Mouse (Mus musculus): ENCODE measurements at regions not wholly inside any gene's neighbourhood (a gene's known extent, or its start where the extent isn't known, plus 50 kb on each side); places are given as distances from the start of the nearest gene placed in this dataset.
"Not testable (repeated sequence)": the region's sequence is repeated elsewhere in the genome, so short reads cannot be mapped to it uniquely, and the experiment has no call there.

DNA sequence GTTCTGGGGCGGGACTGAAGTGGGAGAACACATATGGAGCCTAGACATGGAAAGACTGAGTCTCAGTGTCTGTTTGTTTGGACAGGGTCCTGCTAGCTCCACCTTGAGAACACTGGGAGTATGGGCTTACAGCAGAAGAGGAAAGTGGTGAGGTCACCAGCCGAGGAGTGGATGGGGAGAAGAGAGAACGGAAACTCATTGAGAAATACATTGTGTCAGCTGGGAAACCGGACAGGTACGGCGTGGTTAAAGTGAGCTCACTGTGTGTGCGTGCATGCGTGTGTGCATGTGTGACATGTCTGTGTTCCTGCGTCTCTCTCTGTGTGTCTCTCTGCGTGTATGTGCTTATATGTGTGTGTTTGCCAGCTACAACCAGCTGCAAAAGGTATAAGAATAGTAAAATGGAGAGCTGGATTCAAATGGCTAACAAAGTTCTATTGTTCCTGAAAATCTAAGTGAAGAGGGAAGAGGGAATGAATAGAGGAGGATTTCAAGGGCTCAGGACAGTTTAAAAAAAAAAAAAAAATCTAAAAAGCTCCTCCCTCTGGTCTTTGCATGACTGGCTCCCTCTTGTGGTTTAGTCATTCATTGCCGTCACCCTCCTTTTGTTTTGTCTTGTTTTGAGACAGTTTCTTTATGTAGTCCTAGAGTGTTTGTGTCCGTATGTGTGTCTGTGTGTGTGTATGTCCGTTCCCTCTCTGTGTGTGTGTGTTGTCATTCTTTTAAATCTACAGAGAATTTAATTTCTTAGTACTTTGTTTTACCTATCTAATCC lies 52.0 kb upstream of the Ak4 start:
- DNase-seq (ENCODE audit: low read depth, low spot score), result peak; percentile 78

DNA sequence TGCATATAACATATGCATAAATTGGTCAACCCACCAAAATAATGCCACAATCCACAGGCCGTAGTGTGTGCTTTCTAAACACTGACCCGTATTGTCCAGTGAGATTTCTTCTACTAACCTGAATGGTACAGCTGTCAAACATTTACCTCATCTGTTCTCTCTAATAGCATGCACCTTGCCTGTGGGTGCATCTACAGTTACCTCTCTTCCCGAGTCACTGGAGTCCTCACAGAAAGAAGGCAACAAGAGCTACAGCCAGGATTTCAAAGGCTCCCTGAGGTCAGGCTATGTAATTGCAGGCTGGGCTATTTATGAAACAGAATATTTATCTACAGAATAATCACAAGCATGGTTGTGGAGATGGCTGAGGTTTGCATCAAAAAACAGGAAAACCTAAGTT lies 53.8 kb upstream of the Ak4 start:
- DNase-seq (ENCODE audit: low read depth, low spot score), result no peak

DNA sequence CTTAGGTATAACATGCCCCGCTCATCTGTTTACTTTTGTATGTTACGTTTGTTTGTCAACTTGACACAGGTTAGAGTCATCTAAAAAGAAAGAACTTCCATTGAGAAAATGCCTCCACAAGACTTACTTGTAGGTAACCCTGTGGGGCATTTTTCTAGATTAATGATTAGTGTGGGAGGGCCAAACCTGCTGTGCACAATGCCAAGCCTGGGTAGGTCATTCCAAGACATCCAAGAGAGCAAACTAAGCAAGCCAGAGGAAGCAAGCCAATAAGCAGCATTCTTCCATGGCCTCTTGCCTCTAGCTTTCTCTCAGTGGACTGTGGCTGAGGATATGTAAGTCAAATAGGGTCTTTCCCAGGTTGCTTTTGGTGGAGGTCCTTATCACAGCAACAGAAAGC lies 54.4 kb upstream of the Ak4 start:
- DNase-seq (ENCODE audit: low read depth, low spot score), result no peak

DNA sequence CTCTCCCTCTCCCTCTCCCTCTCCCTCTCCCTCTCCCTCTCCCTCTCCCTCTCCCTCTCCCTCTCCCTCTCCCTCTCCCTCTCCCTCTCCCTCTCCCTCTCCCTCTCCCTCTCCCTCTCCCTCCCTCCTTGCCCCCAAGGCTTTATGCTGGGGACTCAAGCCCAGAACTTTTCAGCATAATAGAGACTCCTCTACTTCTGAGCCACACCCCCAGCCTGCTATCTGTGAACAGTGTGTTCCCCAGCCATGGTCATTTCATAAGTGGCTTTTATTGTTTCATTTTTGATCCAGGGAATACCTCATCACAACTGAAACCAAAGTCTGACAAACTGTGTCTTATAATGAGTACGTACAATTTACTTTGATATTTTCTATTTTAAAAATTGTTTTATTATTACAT lies 55.8 kb upstream of the Ak4 start:
- DNase-seq (ENCODE audit: low read depth, low spot score), result not testable (repeated sequence)

DNA sequence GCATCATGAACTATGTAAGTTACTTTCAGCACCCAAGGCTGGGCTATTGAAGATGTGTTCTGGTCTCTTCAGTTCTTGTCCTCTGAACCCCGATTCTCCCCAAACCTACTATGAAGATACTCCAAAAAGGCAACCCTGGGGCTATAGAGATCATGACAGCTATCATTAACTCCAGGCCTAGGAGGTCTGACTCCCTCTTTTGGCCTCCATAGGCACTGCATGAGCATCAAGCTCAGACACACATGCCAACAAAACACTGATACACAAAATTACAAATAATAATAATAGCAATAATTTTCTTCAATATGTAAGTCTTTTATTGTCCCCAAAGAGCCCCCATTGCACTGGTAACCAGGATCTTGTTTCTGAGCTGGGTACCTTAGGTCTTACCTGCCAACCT lies 57.3 kb upstream of the Ak4 start:
- DNase-seq (ENCODE audit: low read depth, low spot score), result peak; percentile 29

DNA sequence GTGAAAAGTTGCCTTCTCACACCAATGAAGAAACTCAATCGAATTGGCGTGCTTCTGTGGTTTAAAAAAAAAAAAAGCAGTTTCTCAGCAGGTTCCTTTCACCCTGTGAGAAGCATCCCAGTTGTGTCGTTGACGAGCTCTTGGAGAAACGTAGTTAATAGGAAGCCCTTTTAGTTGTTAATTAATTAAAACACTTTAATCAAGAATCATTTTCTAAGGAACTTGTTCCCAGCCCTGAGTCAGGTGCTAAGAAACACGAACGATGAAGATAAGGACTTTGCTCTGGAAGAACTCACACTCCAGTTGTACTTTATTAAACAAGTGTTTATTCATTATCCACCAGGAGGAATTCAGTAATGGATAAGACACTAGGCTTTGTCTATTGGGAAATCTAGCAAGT lies 58.8 kb upstream of the Ak4 start:
- no peak for DNase-seq (ENCODE audit: low read depth, low spot score)

DNA sequence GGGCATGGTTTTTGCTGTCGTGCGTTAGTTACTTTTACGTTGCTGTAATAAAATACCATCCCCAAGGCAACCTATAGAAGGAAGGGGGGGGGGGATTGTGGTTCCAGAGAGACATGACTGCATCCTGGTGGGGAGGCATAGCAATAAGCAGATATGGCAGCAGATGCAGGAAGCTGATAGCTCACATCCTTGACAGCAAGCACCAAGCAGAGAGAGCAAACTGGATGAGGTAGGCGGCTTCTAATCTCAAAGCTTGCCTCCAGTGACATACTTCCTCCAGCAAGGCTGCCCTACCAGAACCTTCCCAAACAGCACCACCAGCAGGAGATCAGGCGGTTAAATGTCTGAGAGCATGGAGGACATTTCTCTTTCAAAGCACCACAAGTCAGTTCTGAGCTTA lies 60.0 kb upstream of the Ak4 start:
- DNase-seq (ENCODE audit: low read depth, low spot score), result no peak

DNA sequence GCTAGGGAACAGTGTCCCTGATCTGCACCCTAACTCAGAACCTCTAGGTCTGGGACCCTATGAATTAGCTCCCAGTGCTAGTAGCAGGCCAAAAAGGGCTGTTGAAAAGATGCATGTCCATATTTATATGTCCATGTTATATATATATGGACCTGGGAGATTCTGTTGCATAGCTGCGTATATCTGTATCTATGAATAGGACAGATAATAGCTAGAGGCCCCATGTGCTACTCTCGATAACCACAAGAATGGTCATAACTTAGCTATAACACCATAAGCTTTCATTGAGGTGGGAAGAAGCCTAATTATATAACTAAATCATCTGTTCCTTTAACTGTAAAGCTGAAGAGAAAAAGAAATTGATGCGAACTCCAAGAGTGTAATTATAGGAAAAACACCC lies 60.6 kb upstream of the Ak4 start:
- no peak for DNase-seq (ENCODE audit: low read depth, low spot score)

DNA sequence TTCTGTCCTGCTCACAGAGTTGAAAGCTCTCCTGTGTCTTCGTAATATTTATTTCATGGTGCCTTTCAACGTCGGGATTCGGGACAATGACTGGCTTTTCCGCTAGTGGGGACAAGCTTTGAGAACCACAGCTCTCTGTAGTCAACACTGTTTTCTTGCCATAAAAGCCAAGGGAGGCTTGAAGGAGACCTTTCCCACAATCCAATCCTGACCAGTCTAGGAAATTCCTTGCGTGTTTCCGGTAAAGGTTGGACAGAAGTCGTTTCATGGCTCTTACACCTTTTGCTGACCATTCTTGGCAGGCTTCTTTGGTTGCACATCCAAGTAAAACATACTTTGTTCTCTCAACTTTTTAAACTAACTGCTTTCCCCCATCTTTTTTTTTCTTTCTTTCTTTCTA lies 61.2 kb upstream of the Ak4 start:
- DNase-seq (ENCODE audit: low read depth, low spot score), result no peak

DNA sequence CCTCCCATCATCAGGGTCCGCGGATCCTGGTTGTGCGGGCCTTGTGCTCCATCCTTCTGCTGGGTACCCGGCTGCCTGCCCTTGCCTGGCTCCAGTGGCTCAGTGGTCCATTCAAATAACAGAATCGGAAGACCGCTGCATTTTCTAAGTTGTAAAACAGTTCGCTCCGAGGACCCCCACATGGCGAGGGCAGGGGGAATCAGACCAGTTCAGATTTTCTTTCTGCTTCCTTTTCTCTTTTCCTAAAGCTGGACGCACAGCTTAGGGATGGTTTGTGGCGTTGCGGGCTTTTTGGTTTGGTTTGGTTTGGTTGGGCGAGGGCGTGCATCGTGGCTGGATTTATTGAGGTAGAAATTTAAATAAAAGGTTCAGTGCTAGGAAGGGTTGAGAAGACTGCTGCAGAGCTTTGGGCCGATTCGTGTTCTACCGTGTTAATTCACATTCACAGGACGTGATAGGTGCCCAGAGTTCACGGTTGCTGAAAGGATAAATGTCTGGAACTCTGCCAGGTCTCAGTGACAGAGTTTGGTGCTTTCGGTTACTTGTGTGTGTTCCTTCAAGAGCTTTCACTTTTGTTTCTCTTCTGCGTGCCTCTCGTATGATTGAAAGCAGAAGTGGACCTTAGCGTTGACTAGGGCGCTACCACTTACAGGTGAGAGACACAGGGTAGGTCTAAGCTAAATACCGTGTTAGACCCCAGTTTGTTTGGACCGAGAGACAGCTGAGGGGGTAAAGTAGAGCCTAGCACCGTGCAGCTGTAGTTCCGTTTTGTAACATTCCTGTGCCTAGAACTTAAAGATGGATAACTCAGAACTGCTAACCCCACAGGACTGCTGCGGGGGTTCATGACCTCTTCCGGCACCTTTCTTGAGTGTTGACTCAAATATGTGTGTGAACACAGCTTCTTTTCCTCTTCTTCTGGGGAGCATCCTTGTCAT lies 61.9 kb upstream of the Ak4 start:
- DNase-seq (ENCODE audit: low read depth, low spot score), result peak; percentile 89

DNA sequence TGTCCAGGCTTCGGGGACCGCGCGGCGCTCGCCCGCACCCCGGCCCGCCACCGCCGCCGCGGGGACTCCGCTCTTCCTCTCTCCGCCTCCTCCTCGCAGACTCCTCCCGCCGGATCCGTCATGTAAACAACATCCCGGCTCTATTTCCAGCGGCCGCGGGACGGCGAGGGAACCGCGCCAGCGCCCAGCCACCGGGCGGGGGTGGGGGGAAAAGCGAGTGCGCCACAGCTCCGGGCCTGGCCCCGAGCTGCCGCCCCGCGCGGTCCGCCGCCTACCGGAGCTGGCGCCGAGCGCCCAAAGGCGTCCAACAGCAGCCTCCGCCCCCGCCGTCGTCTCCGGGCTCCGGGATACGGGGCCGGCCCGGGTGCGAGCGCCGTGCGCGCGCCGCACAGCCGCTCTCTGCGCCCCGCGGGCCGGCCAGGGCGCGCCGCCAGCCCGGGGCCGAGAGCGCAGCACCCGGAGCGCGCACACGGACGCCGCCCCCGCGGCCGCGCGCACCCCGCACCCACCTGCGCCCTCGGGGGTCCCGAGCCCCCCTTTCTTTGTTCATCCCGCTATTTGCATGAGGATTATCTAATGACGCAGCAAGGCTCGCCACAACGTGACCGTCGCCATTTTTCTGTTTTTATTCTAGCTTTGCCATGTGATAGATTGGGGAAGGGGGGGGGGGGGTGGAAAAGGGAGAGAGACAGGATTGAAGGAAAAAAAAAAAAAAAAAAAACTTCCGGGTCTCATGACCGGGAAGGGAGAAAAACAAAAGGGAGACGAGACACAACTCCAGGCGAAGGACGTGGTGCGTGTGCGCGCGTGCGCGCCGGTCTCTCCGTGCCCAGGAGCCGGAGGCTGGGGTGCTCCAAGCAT lies 62.8 kb upstream of the Ak4 start:
- DNase-seq (ENCODE audit: low read depth, low spot score), result peak; percentile 73

DNA sequence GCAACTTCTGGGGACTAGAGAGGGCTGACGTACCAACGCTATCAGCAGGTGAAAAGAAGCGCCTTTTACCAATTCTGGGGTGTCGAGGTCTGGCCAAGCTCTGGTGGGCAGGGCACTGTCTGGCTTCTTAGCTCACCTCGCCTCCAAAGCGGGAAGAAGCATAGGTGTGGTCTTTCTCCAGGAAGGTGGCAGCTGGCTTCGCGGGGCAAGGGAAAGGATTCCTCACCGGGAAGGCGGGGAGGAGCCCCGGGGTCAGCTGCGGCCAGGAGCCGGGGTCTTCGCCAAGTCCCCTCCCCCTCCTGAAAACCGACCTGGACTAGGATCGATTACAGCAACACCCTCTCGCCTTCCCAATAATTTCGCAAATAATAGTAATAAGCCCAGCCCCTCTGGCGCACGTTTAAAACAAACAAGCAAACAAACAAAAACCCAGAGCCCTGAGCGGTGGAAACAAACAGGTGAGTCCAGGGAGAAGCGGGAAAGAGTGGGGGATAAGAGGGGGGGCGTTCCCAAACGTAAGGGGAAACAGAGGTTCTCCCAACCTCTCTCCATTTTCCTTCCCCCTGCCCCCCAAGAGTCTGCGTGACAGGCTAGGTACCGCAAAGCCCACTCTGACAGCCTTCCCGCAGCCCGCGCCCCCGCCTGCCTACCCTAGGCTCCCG lies 63.5 kb upstream of the Ak4 start:
- DNase-seq (ENCODE audit: low read depth, low spot score), result no peak

DNA sequence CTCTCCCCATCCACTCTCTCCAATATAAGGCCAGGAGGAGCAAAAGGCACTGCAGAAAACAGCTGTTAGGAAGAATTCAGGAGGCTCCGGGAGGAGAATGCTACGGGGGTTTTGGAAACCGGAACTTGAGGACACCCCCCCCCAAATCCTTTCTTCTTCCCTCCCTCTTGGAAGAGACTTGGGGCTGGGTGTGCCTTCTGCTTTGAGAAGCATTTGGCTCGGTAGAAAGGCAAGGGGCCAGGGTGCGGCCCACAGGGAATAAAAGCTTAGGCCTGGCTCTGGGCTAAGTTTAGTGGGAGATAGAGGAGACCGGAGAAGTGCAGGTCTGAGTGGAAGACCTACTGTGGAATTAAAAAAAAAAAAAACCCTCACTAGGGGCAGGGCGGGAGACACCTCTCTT lies 64.1 kb upstream of the Ak4 start:
- DNase-seq (ENCODE audit: low read depth, low spot score), result no peak

DNA sequence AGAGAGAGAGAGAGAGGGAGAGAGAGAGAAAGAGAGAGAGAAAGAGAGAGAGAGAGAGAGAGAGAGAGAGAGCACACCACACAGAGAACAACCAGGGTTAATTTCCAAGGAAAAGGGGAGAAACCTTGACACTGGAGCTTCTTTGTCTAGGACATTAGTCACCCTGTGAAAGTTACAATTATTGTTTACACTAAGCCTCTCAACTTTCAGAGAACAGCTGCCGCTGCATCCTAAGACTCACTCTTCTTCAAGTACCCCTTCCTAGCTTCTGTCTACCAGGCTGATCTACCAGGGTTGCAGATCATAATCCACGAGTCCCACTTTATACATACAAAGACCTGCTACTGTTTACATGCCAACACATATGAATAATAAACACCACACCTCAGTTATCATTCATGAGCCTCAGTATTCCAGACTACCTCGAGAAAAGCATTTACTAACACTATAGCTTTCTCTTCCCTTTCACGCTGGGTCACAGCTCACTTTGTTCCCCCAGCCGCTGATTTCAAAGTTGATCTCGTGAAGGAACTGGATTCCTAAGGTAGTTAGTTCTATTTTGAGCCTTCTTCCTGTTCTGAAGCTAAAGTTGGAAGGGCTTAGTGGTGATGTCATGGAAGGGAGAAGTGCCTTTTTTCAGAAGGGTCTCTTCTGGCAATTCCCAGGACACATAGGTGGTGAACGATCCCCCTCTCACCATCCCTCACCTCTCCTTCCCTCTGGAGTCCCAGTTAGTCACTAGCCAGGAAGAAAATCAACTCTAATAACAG lies 64.8 kb upstream of the Ak4 start:
- no peak for DNase-seq (ENCODE audit: low read depth, low spot score)

DNA sequence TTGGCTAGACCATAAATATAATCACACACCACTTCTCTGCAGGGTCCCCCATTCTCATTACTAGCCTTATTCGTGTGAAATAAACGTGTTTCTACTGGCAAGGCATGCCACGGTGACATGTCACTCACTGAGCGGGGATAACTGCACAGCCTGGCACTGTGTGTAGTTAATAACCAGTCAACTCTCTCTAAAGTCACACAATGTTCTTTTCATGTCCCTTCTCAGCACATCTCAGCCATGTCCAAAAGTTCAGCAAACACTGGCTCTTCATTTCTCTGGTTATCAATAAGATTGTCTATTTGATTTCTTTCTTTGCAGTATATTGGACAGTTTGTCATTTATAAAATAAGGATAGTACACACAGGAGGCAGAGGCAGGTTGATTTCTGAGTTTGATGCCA lies 66.9 kb upstream of the Ak4 start:
- DNase-seq (ENCODE audit: low read depth, low spot score), result no peak

DNA sequence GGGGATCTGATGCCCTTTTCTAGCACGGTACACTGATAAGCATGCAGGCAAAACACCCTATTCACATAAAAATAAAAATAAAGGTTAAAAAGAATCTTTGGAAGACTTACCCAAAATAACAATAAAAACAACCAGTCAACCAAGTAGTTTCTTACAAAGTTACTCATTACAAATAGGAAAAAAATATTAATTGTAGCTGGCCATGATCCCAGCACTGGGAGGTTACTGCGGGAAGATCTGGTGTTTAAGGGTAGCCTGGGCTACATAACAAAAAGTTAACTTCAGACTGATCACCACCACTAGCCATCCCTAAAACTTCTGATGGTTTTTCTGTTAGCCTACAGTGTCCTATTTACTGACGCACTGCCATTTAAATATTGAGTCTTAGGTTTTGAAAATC lies 67.4 kb upstream of the Ak4 start:
- no peak for DNase-seq (ENCODE audit: low read depth, low spot score)

DNA sequence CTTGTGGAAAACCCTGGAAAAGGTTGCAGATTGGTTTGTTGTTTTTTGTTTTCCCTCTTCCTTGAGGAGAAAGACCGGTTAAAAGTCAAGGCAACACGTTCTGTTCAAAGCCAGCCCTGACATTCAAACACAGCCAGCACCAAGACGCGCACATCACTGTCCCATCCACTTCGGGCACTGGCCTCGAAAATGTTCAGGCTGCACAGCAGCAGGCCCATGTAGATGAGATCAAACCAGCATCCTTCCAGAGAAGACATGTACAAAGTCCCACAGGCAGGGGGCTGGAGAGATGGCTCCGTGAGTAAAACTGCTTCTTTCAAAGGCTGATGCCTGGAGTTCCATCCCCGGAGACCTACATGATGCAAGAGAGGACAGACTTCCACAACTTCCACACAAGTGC lies 68.4 kb upstream of the Ak4 start:
- DNase-seq (ENCODE audit: low read depth, low spot score), result no peak

DNA sequence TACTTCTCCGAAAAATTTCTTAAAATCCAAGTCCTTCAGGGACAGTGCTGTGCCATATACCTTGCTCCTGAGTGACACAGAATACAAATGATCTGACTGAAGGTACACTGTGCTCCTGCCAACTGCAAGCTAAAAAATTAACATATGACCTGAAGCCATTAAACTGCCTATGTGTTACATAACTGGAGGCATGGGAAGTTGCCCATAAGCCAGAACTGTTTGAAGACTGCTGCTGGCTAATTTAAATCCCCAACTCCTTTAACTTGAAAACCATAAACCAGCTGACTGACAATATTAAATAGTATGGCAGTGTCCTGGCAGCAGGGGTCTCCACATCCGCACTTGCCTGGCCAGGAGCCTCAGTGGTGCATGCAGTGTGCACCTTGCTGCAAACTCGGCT lies 68.9 kb upstream of the Ak4 start:
- DNase-seq (ENCODE audit: low read depth, low spot score), result no peak

DNA sequence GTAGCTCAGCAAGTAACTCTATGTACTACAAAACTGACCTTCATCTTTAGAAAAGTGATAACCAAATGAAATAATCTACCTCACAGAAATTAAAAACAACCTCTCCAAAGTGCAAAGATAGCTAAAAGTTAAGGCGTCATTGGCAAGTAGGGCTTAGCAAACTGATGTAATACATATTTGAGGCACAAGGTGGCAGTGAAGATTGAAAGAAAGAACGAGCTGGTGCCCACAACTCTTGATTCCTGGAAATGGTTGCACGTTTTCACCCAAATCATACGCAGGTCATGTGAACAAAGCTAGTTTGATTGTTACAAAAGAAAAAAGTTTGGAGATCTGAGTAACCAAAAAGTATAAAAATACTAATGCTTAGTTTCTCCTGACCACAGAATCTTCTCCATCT lies 69.7 kb upstream of the Ak4 start:
- DNase-seq (ENCODE audit: low read depth, low spot score), result peak; percentile 78

DNA sequence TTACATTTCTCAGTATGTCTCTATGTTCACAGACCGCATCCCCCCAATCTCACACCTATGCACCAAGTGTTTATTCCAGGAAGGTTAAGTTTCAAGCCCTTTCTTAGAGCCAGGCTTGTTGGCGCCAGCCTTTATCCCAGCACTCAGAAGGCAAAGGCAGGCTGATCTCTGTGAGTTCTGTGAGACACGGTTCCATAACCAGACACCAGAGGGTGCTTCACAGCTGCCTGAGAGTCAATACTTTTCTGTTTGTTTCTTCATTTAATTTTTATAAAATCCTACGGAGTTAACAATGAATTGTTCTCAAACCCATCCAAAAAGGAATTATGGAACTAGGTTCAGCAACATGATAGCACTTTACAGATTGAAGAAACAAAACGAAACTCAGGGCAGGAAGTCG lies 71.8 kb upstream of the Ak4 start:
- DNase-seq (ENCODE audit: low read depth, low spot score), result no peak

Data from CD4-positive helper T cell, adult 2 months (primary cell).